Mouse (Mus musculus): Measurements from ENCODE around the gene Cdhr5. TPM values are rescaled to one million over a fixed set of nuclear protein-coding genes. Genes with fewer than 3 reads are reported as not detected.
"Not testable (repeated sequence)": the region's sequence is repeated elsewhere in the genome, so short reads cannot be mapped to it uniquely, and the experiment has no call there.

The Cdhr5 gene
- polyA plus RNA-seq, 1 experiment = 2.7 TPM

- DNase-seq = no peak
- Histone ChIP-seq H3K4me3 (ENCODE audit: control insufficient read depth, insufficient read depth, low read length) (no peak overlapping the region), H3K4me1 (replicated peaks; ENCODE audit: control insufficient read depth, insufficient read depth, low read length) (peaks cover 15% of the 10 kb centered on the region), H3K27me3 (ENCODE audit: control insufficient read depth, insufficient read depth, low read length) (no peaks in the 10 kb centered on the region), H3K36me3 (ENCODE audit: control insufficient read depth, insufficient read depth, low read length) (peaks cover 51% of the 10 kb centered on the region), H3K27ac (ENCODE audit: control insufficient read depth, insufficient read depth, low read length) (no peak overlapping the region)
- no peak for TF ChIP-seq CTCF (IDR thresholded peaks at IDR 0.05; ENCODE audit: borderline replicate concordance, control insufficient read depth, extremely low read depth, insufficient read depth, low read length, poor library complexity)
- no peak for TF ChIP-seq POLR2A (IDR thresholded peaks at IDR 0.05; ENCODE audit: control insufficient read depth, extremely low read depth, insufficient read depth, low read length, poor library complexity)
- 96% methylated on average over 13 of the region's 13 CpGs for WGBS
Observed at GRCm38 (mm10) chr7:141263640-141264039, 12.9 kb downstream of the Cdhr5 start.

DNA sequence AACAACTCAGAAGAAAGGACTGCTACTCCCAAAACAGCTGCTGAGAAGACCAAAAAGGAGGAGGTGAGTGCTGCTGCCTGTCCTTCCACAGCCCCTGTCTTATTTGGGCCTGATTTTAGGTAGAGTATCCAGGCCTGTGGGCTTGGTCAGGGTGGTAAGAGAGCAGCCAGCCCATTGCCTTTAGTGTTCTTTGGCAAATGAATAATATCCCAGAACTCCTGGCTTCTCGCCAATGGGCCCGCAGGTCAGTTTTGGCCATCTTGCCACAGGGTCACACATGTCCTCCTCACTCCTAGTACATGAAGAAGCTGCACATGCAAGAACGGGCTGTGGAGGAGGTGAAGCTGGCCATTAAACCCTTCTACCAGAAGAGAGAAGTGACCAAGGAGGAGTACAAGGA lies 15.1 kb downstream of the Cdhr5 start:
- Histone ChIP-seq H3K27ac (ENCODE audit: control insufficient read depth, insufficient read depth, low read length) (no peak overlapping the region), H3K4me1 (replicated peaks; ENCODE audit: control insufficient read depth, insufficient read depth, low read length) (peaks cover 13% of the 10 kb centered on the region), H3K4me3 (ENCODE audit: control insufficient read depth, insufficient read depth, low read length) (no peak overlapping the region), H3K36me3 (ENCODE audit: control insufficient read depth, insufficient read depth, low read length) (peaks cover 72% of the 10 kb centered on the region), H3K27me3 (ENCODE audit: control insufficient read depth, insufficient read depth, low read length) (no peaks in the 10 kb centered on the region)
- no peak for TF ChIP-seq CTCF (IDR thresholded peaks at IDR 0.05; ENCODE audit: borderline replicate concordance, control insufficient read depth, extremely low read depth, insufficient read depth, low read length, poor library complexity)
- no peak for TF ChIP-seq POLR2A (IDR thresholded peaks at IDR 0.05; ENCODE audit: control insufficient read depth, extremely low read depth, insufficient read depth, low read length, poor library complexity)
- no peak for DNase-seq
- 97% methylated on average over 3 of the region's 3 CpGs for WGBS

DNA sequence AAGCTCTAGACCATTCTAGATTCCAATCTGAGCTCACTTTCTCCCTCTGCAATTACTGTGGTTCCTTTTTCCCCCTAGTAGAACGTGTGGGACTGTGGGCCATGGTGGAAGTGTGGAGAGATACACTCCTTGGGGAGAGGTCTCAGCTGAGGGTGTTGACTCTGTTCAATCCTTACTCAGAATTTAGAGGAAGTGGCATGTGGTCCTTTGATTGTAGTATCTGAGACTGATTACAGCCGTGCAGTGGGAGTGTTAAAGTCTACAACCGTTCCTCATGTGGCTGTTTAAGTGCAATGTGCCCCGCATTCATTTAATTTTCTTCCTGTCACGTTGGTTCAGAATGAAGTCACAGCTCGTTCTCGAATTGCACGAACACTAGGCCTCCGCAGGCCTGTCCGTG lies 20.4 kb downstream of the Cdhr5 start:
- Histone ChIP-seq H3K27ac (ENCODE audit: control insufficient read depth, insufficient read depth, low read length) (no peak overlapping the region), H3K4me3 (ENCODE audit: control insufficient read depth, insufficient read depth, low read length) (no peak overlapping the region), H3K4me1 (replicated peaks; ENCODE audit: control insufficient read depth, insufficient read depth, low read length) (no peaks in the 10 kb centered on the region), H3K27me3 (ENCODE audit: control insufficient read depth, insufficient read depth, low read length) (no peaks in the 10 kb centered on the region), H3K36me3 (ENCODE audit: control insufficient read depth, insufficient read depth, low read length) (peaks cover 94% of the 10 kb centered on the region)
- WGBS = 94% methylated on average over 10 of the region's 10 CpGs
- no peak for TF ChIP-seq POLR2A (IDR thresholded peaks at IDR 0.05; ENCODE audit: control insufficient read depth, extremely low read depth, insufficient read depth, low read length, poor library complexity)
- no peak for TF ChIP-seq CTCF (IDR thresholded peaks at IDR 0.05; ENCODE audit: borderline replicate concordance, control insufficient read depth, extremely low read depth, insufficient read depth, low read length, poor library complexity)
- DNase-seq = no peak

GRCm38 (mm10) chr7:141250486-141250885 lies 26.1 kb downstream of the Cdhr5 start:
- DNase-seq; H3K27ac ChIP-seq (ENCODE audit: control insufficient read depth, insufficient read depth, low read length); H3K4me3 ChIP-seq (ENCODE audit: control insufficient read depth, insufficient read depth, low read length); H3K27me3 ChIP-seq (ENCODE audit: control insufficient read depth, insufficient read depth, low read length); H3K4me1 ChIP-seq (replicated peaks; ENCODE audit: control insufficient read depth, insufficient read depth, low read length): not testable (repeated sequence)
- peaks cover 89% of the 10 kb centered on the region for H3K36me3 ChIP-seq (ENCODE audit: control insufficient read depth, insufficient read depth, low read length)
- WGBS = 93% methylated on average over 4 of the region's 4 CpGs

DNA sequence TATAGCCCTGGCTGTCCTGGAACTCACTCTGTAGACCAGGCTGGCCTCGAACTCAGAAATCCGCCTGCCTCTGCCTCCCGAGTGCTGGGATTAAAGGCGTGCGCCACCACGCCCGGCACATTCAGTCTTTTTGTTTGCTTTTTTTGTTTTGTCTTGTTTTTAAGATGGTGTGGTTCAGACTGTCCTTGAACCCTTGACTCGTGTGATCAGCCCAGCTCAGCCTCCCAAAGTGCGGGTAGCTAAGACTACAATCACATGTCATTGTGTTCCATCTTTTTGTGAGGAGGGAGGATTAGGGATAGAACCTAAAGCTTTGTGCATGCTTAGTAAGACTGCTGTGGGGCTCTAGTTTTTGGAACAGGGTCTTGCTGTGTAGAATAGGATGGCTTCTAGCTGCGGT lies 45.0 kb downstream of the Cdhr5 start:
- Histone ChIP-seq H3K4me1 (replicated peaks; ENCODE audit: control insufficient read depth, insufficient read depth, low read length) (peaks cover 24% of the 10 kb centered on the region), H3K36me3 (ENCODE audit: control insufficient read depth, insufficient read depth, low read length) (peaks cover 39% of the 10 kb centered on the region), H3K4me3 (ENCODE audit: control insufficient read depth, insufficient read depth, low read length) (no peak overlapping the region), H3K27me3 (ENCODE audit: control insufficient read depth, insufficient read depth, low read length) (no peaks in the 10 kb centered on the region), H3K27ac (ENCODE audit: control insufficient read depth, insufficient read depth, low read length) (no peak overlapping the region)
- no peak for DNase-seq
- no peak for TF ChIP-seq POLR2A (IDR thresholded peaks at IDR 0.05; ENCODE audit: control insufficient read depth, extremely low read depth, insufficient read depth, low read length, poor library complexity)
- no peak for TF ChIP-seq CTCF (IDR thresholded peaks at IDR 0.05; ENCODE audit: borderline replicate concordance, control insufficient read depth, extremely low read depth, insufficient read depth, low read length, poor library complexity)
- WGBS = 98% methylated on average over 10 of the region's 10 CpGs

DNA sequence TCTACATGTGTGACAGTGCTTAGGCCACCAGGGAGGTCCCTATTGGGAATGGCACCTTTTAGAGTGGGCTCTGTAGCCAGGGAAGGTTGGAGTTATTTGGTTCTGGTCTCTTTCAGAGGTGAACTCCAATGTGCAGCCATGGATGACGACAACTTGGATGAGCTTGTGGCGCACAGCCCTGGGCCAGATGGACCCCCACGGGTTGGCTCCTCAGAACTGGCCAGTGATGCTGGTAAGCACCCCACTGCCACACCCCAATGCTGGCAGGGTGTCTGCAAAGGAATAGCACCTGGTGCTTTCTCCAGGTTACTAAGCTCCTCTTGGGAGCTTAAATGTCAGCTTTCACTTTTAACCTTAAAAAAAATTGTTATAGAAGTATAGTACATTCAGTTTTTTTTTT lies 45.5 kb downstream of the Cdhr5 start:
- no peak for DNase-seq
- H3K4me1 ChIP-seq (replicated peaks; ENCODE audit: control insufficient read depth, insufficient read depth, low read length) = peaks cover 24% of the 10 kb centered on the region
- no peak overlapping the region for H3K4me3 ChIP-seq (ENCODE audit: control insufficient read depth, insufficient read depth, low read length)
- peaks cover 35% of the 10 kb centered on the region for H3K36me3 ChIP-seq (ENCODE audit: control insufficient read depth, insufficient read depth, low read length)
- no peaks in the 10 kb centered on the region for H3K27me3 ChIP-seq (ENCODE audit: control insufficient read depth, insufficient read depth, low read length)
- no peak overlapping the region for H3K27ac ChIP-seq (ENCODE audit: control insufficient read depth, insufficient read depth, low read length)
- 88% methylated on average over 3 of the region's 3 CpGs for WGBS
- TF ChIP-seq CTCF (IDR thresholded peaks at IDR 0.05; ENCODE audit: borderline replicate concordance, control insufficient read depth, extremely low read depth, insufficient read depth, low read length, poor library complexity) = no peak
- no peak for TF ChIP-seq POLR2A (IDR thresholded peaks at IDR 0.05; ENCODE audit: control insufficient read depth, extremely low read depth, insufficient read depth, low read length, poor library complexity)

DNA sequence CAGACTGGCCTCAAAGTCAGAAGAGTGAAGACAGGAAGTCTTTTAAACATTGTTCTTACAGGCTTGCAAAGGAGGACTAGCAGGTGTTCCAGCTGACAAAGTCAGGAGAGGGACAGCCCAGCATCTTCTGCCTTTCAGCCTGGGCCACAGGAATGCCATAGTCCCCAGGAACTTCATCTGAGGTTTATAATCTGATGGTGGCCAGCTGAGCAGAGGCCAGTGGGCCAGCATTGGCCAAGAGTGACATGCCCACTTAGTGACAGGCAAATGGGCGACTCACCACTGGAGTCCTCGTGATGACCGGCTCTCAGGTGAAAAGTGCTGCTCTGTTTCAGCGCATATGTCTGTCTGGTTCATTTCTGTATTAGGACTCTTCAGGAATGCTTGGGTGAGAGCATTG lies 46.0 kb downstream of the Cdhr5 start:
- H3K4me3 ChIP-seq (ENCODE audit: control insufficient read depth, insufficient read depth, low read length) = no peak overlapping the region
- peak overlapping the region; percentile 44; the same call in 1 of the 2 replicates for H3K27ac ChIP-seq (ENCODE audit: control insufficient read depth, insufficient read depth, low read length)
- 97% methylated on average over 4 of the region's 4 CpGs for WGBS
- H3K27me3 ChIP-seq (ENCODE audit: control insufficient read depth, insufficient read depth, low read length) = no peaks in the 10 kb centered on the region
- DNase-seq = no peak
- H3K36me3 ChIP-seq (ENCODE audit: control insufficient read depth, insufficient read depth, low read length) = peaks cover 29% of the 10 kb centered on the region
- TF ChIP-seq CTCF (IDR thresholded peaks at IDR 0.05; ENCODE audit: borderline replicate concordance, control insufficient read depth, extremely low read depth, insufficient read depth, low read length, poor library complexity) (no peak), POLR2A (IDR thresholded peaks at IDR 0.05; ENCODE audit: control insufficient read depth, extremely low read depth, insufficient read depth, low read length, poor library complexity) (no peak)
- peaks cover 20% of the 10 kb centered on the region for H3K4me1 ChIP-seq (replicated peaks; ENCODE audit: control insufficient read depth, insufficient read depth, low read length)

Data from thymus, adult 2 months (tissue).